ENCODE assay signal across 14 mouse cellular contexts in genomic region chr3:9567948-9568347, GRCm38 (mm10). TPM values are rescaled to one million over a fixed set of nuclear protein-coding genes. Genes with fewer than 3 reads are reported as not detected.
DNase-seq lines count a peak whose midpoint lies in the region; ATAC-seq lines count a peak whose summit lies in the region.
"Had no signal": no experiment of that assay in that cellular context is flagged by ENCODE, and none has a peak within 500 bp of the region (broad histone marks: within the 10 kb centered on the region; RNA-seq: fewer than 3 reads in every experiment).

No protein-coding gene starts in this region.

- no peak overlapping the region for H3K4me3 ChIP-seq in hindbrain, embryonic 12.5 days
- H3K4me3 ChIP-seq in hindbrain, embryonic 11.5 days (ENCODE audit: low read depth, low read length): no peak overlapping the region
- H3K4me3 ChIP-seq in neural tube, embryonic 12.5 days: no peak overlapping the region
- no peak overlapping the region for H3K4me3 ChIP-seq in neural tube, embryonic 14.5 days (ENCODE audit: low read depth, low read length)
- H3K4me3 ChIP-seq: left cerebral cortex, adult 2 months; limb, embryonic 15.5 days had no signal

- no peak overlapping the region for H3K9ac ChIP-seq in hindbrain, embryonic 12.5 days
- H3K9ac ChIP-seq in hindbrain, embryonic 11.5 days (ENCODE audit: low read depth, low read length): no peak overlapping the region
- H3K9ac ChIP-seq in neural tube, embryonic 12.5 days: no peak overlapping the region
- no peak overlapping the region for H3K9ac ChIP-seq in neural tube, embryonic 14.5 days (replicated peaks; ENCODE audit: low read depth, low read length)
- H3K9ac ChIP-seq: limb, embryonic 15.5 days had no signal

- DNase-seq in hindbrain, embryonic 11.5 days (ENCODE audit: low spot score): no peak
- DNase-seq in neural tube, embryonic 10.5 days (ENCODE audit: extremely low spot score, low spot score): no peak
- no peak for DNase-seq in lung, postnatal 14 days
- DNase-seq in cerebellum, postnatal 36 days: no peak
- DNase-seq: gastrocnemius, postnatal 10 days; kidney, adult 8-10 months; lung, adult 2 months; right cerebral cortex, postnatal 4 days had no signal

- H3K4me1 ChIP-seq in hindbrain, embryonic 12.5 days: peaks cover 10% of the 10 kb centered on the region
- H3K4me1 ChIP-seq in hindbrain, embryonic 11.5 days (replicated peaks; ENCODE audit: control insufficient read depth, insufficient read depth, low read length): no peaks in the 10 kb centered on the region
- peaks cover 20% of the 10 kb centered on the region for H3K4me1 ChIP-seq in neural tube, embryonic 12.5 days
- peaks cover 12% of the 10 kb centered on the region; the same call in 1 of the 2 replicates for H3K4me1 ChIP-seq in neural tube, embryonic 14.5 days (ENCODE audit: control insufficient read depth, insufficient read depth, low read length)

- 0 out of 2 replicates have a peak, but pooled peaks have one; percentile 8 for ATAC-seq in hindbrain, embryonic 12.5 days (ENCODE audit: low FRiP score)
- ATAC-seq in hindbrain, embryonic 11.5 days (ENCODE audit: low FRiP score): no peak
- ATAC-seq in neural tube, embryonic 12.5 days (ENCODE audit: low FRiP score, low read depth): no peak
- ATAC-seq in common myeloid progenitor, adult 5-6 weeks (replicated peaks; ENCODE audit: low read depth, poor library complexity, severe bottlenecking): 0 out of 2 replicates have a peak, but pooled peaks have one; percentile 9
- ATAC-seq in neural tube, embryonic 14.5 days (ENCODE audit: low read depth): 0 out of 2 replicates have a peak, but pooled peaks have one; percentile 19

- no peaks in the 10 kb centered on the region for H3K36me3 ChIP-seq in hindbrain, embryonic 12.5 days
- H3K36me3 ChIP-seq in hindbrain, embryonic 11.5 days (ENCODE audit: control insufficient read depth, insufficient read depth, low read length): no peaks in the 10 kb centered on the region
- no peaks in the 10 kb centered on the region for H3K36me3 ChIP-seq in neural tube, embryonic 12.5 days
- no peaks in the 10 kb centered on the region for H3K36me3 ChIP-seq in neural tube, embryonic 14.5 days (ENCODE audit: control insufficient read depth, insufficient read depth, low read length)

- no peak overlapping the region for H3K27ac ChIP-seq in hindbrain, embryonic 12.5 days
- H3K27ac ChIP-seq in hindbrain, embryonic 11.5 days (ENCODE audit: low read depth, low read length): no peak overlapping the region
- no peak overlapping the region for H3K27ac ChIP-seq in neural tube, embryonic 12.5 days
- no peak overlapping the region for H3K27ac ChIP-seq in neural tube, embryonic 14.5 days (ENCODE audit: low read depth, low read length)
- H3K27ac ChIP-seq: left cerebral cortex, adult 2 months had no signal

- no peak overlapping the region for H3K4me2 ChIP-seq in hindbrain, embryonic 12.5 days (replicated peaks)
- H3K4me2 ChIP-seq in hindbrain, embryonic 11.5 days (replicated peaks; ENCODE audit: low read depth, low read length): no peak overlapping the region
- 0 out of 2 replicates have a peak overlapping the region, but pooled peaks have one; percentile 18 for H3K4me2 ChIP-seq in neural tube, embryonic 12.5 days (replicated peaks)
- peak overlapping the region; percentile 6; the same call in 1 of the 2 replicates for H3K4me2 ChIP-seq in neural tube, embryonic 14.5 days (ENCODE audit: low read depth, low read length)

- 62% methylated on average over 8 of the region's 8 CpGs for WGBS in hindbrain, embryonic 12.5 days
- WGBS in hindbrain, embryonic 11.5 days: 71% methylated on average over 8 of the region's 8 CpGs
- WGBS in neural tube, embryonic 12.5 days: 56% methylated on average over 8 of the region's 8 CpGs
- 48% methylated on average over 8 of the region's 8 CpGs for WGBS in neural tube, embryonic 14.5 days

- H3K9me3 ChIP-seq in hindbrain, embryonic 12.5 days (replicated peaks): no peaks in the 10 kb centered on the region
- H3K9me3 ChIP-seq in hindbrain, embryonic 11.5 days (ENCODE audit: control insufficient read depth, low read length): no peaks in the 10 kb centered on the region
- H3K9me3 ChIP-seq in neural tube, embryonic 12.5 days: no peaks in the 10 kb centered on the region
- H3K9me3 ChIP-seq in neural tube, embryonic 14.5 days (ENCODE audit: control insufficient read depth, low read length): no peaks in the 10 kb centered on the region
- H3K9me3 ChIP-seq: limb, embryonic 15.5 days had no signal

- no peaks in the 10 kb centered on the region for H3K27me3 ChIP-seq in hindbrain, embryonic 12.5 days
- H3K27me3 ChIP-seq in hindbrain, embryonic 11.5 days (ENCODE audit: control insufficient read depth, insufficient read depth, low read length): no peaks in the 10 kb centered on the region
- no peaks in the 10 kb centered on the region for H3K27me3 ChIP-seq in neural tube, embryonic 12.5 days (replicated peaks)
- no peaks in the 10 kb centered on the region for H3K27me3 ChIP-seq in neural tube, embryonic 14.5 days (ENCODE audit: control insufficient read depth, insufficient read depth, low read length)
- H3K27me3 ChIP-seq: limb, embryonic 15.5 days had no signal

RNA-seq across cellular contexts. Expression of gene Zfp704, which starts 41.9 kb away (rescaled TPM):
- polyA plus RNA-seq in hindbrain, embryonic 12.5 days (2016; fragmentation: Nextera tagmentation; extraction: Ambion mirVana): 7.2 and 8.6 TPM in 2 replicates
- 5.9 and 7.9 TPM in 2 replicates for polyA plus RNA-seq in hindbrain, embryonic 11.5 days (2014; fragmentation: Nextera tagmentation; extraction: Ambion mirVana)
- polyA plus RNA-seq in neural tube, embryonic 12.5 days (2016; fragmentation: Nextera tagmentation; extraction: Ambion mirVana): 6.9 and 7.0 TPM in 2 replicates
- 23.8 and 25.5 TPM in 2 replicates for total RNA-seq in common myeloid progenitor, adult 5-6 weeks (2017)
- 18.6 and 19.2 TPM in 2 replicates for polyA plus RNA-seq in neural tube, embryonic 14.5 days (2014; fragmentation: Nextera tagmentation; extraction: Ambion mirVana)

Comparison
In these comparisons a context has a peak if more than half of its experiments do, and no peak if none do; other contexts are left out.
1. ATAC-seq: peak in hindbrain, embryonic 12.5 days (single experiment), common myeloid progenitor, adult 5-6 weeks (single experiment) and neural tube, embryonic 14.5 days (single experiment); none in hindbrain, embryonic 11.5 days (single experiment) and neural tube, embryonic 12.5 days (single experiment).
2. H3K4me2 ChIP-seq: peak in neural tube, embryonic 12.5 days (single experiment) and neural tube, embryonic 14.5 days (single experiment); none in hindbrain, embryonic 12.5 days (single experiment) and hindbrain, embryonic 11.5 days (single experiment).